Mouse (Mus musculus): ENCODE data around the gene Hormad1.
"Not testable (repeated sequence)": the region's sequence is repeated elsewhere in the genome, so short reads cannot be mapped to it uniquely, and the experiment has no call there.

The Hormad1 gene

DNA sequence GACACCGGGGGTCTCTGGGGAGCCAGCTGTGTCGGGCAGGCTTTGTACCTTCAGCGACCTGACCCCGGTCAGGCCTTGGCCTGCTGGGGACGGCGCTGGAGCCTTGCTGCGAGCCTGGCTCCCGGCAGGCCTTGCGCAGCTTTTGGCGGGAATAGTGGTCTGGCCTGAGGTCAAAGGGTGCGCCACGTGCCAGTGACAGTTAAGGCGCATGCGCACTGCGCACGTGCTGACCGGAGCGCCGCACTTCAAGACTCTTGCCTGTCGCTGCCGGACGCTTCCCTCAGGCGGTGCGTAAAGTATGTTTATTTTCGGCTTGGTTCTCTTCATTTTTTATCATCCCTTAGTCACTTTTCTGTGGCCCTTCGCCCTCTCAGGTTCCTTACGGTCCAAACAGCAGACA, at the start of gene Hormad1:
TSS of gene Hormad1 (plus strand) at position 241 of the 400 bp plus-strand sequence.
- no peak for DNase-seq (ENCODE audit: low spot score)

DNA sequence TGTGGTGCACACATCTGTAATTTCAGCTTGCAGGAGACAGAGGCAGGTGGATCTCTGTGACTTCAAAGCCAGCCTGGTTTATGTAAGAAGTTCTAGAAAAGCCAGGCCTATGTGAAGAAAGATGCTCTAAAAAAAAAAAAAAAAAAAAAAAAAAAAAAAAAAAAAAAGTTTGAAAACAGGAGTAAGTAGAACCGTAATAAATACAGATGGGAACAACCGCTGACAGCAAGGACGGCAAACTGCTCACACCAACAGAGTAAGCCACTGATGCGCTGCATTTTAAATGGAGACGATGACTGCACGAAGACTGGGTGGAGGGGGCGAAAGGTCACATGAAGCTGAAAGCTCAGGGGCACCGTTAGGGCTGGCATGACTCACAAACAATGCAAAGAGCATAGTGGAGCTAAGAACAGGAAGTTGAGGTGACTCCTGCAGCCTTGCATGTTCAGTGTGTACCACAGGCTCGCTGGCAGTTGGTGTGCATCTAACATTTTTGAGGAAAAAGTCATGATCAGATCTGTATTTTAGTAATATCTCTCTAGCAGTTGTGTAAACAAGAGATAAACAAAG, 47.8 kb upstream of the Hormad1 start:
- peak; percentile 42 for DNase-seq (ENCODE audit: low spot score)

DNA sequence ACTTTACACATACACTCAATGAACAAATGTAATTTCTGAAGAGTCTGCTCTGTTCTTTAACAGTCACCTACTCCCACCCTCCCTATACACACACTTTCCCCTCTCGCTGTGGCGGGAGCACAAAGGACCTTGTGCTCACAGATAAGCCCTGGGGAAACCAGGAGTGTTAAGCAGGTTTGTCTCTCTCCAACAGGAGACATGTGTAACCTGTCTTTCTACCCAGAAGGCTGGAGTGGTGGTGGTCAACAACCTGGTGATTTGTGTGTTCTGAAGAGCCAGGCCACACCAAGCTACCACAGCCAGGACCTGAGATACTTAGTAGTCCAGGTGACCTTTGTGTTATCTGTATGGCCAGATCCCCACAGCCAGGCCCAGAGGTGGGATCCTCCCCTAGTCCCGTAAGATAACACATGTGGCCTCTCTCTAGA, 42.8 kb upstream of the Hormad1 start:
- no peak for DNase-seq (ENCODE audit: low spot score)

DNA sequence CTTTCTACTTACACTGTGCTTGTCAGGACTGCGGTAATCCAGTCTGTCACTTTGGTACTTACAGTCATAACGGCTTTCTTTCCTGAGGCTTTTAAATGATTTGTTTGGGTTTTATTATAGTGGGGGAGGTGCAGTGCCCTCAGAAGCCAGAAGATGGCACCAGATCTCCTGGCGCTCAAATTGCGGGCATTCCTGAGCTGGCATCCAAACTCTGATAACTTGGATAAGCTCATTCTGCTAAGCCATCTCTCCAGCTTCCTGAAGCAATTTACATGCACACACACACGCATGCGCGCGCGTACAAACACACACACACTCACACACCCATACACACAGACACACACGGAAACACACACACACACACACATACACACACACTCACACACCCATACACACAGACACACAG, 42.0 kb upstream of the Hormad1 start:
- peak; percentile 61 for DNase-seq (ENCODE audit: low spot score)

DNA sequence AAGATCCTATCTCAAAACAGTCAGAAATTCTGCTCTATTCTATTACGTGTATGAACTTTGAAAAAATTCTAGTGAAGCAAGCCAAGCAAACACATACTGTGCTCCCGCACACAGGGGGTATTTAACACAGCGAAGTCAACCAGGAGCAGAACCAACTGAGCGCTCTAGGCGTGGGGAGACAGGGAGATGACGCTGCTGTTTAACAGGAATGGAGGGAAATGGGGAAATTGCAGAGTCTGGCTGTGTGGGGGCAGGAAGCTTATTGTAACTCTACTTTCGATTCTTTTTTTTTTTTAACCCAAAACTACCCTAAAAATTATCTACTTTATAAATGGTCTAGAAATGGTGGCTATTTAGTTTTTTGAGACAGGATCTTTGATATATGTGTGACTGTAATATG, 40.6 kb upstream of the Hormad1 start:
- peak; percentile 34 for DNase-seq (ENCODE audit: low spot score)

DNA sequence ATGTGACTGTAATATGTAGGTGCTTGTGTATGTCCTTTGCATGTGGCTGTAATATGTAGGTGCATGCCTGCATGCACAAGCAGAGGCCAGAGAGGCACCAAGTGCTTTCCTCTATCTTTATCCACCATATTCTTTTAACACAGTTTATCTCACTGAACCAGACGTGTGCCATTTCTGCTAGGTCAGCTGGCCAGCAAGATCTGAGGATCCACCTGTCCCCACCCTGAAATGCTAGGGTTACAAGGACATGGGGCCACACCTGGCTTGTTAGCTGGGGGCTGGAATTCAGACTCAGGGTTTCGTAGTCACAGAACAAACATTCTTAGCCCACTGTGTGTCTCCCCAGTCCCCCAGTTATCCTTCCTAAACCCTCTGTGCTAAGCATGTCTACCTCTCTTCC, 40.2 kb upstream of the Hormad1 start:
- no peak for DNase-seq (ENCODE audit: low spot score)

DNA sequence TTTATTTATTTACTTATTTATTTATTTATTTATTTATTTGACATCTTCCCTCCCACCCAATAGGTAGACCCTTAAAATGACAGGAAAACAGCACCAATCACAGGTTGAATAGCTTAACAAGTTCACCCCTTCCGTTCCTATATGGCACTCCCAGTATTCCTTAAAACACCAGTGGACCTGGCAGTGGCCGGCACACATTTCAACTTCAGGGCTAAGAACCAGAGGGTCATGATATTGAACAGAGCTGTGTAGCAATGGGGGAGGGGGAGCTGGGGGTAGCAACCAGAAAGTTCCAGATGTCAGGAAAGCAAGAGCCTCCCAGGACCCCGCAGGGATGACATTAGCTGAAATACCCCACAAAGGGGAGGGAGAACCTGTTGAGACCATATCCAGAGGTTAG, 39.4 kb upstream of the Hormad1 start:
- no peak for DNase-seq (ENCODE audit: low spot score)

DNA sequence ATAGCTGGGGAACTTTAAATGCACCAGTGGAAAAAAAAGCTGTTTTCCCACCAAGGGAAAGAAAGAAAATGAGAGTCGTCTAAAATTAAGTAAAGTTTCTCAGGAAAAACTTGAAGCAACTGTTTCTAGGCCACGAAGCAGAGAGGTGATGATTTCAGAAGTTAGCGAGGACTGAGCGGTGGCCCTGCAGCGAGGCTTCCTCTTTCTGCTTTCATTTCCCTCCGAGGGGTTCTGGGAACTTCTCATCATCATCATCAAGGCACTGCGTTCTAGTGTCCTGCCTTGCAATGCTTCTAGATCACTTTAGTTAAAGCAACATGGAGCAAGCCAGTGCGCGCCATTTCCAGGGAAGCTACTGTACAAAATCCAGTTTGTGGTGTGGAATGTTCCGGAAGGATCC, 38.3 kb upstream of the Hormad1 start:
- peak; percentile 42 for DNase-seq (ENCODE audit: low spot score)

DNA sequence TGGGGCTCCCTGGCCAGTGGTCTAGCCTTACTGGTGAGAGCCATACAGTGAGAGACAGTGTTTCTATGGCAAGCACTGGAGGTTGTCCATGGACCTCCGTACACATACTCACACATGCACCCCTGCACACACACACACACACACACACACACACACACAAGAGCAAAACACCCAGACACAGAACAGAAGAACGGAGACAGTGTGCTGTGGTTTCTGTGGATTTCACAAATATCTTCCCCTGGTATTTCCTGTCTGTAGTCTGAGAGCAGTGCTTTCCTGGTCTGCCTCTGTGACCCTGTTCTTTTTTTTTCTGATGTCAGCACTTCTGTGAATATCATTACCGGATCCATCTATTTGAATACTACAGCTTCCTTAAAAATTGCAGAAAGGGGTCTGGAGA, 35.8 kb upstream of the Hormad1 start:
- peak; percentile 51 for DNase-seq (ENCODE audit: low spot score)

DNA sequence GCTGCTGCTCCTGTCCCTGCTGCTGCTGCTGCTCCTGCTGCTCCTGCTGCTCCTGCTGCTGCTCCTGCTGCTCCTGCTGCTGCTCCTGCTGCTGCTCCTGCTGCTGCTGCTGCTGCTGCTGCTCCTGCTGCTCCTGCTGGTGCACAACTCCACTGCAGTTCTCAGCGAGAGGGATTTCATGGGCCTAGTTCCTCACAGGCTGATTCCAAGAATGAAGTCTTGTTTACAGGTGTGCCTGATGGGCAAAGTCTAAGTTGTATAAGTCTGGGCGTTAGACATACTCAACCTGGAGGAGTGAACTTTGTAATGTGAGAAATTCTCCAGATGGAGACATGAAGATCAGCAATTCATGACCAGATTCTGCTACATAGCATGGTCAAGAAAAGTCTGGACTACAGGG, 34.8 kb upstream of the Hormad1 start:
- no peak for DNase-seq (ENCODE audit: low spot score)

DNA sequence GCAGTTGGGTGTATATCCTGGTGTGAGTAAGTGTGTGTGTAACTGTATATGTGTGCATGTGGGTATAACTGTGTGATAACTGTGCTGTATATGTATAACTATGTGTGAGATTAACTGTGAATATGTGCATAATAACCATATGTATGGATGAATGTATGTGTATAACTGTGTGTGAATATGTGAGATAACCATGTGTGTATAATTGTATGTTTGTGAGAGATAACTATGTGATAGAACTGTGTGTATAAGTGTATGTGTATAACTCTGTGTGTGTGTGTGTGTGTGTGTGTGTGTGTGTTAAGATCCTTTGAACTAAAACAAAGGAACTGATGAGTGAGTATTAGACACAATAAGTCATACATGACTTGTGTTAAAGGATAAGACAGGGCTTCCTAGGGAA, 33.4 kb upstream of the Hormad1 start:
- DNase-seq (ENCODE audit: low spot score), result no peak

DNA sequence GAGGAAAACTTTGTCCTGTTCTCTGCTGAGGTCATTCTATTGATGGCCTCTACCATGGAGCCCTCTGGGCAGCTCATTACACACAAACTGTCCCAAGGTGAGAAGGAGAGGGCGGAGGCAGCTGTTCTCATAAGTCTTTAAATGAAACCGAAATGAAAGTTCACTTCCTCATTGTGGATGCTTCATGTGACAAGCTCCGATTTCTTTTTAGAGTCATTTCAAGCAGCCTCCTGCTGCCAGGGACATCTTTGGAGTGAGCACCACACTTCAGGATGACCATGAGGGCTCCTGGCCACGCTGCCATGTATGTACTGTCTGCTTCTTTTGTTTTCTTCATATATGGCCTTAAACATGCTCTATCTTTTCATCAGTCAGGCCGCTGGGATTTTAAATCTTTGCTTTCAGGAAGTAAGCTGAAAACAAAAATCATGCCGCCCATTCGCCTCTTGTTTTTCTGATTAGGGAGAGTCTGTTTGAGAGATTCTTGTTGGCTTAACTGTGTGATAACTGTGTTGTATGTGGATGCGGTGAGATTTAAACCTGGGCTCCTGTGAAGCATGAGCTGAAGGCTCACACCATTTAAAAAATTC, 32.8 kb upstream of the Hormad1 start, which contains the start of gene Ctss:
TSS of gene Ctss (plus strand) at position 165 of the 590 bp plus-strand sequence.
- peak; percentile 49 for DNase-seq (ENCODE audit: low spot score)

DNA sequence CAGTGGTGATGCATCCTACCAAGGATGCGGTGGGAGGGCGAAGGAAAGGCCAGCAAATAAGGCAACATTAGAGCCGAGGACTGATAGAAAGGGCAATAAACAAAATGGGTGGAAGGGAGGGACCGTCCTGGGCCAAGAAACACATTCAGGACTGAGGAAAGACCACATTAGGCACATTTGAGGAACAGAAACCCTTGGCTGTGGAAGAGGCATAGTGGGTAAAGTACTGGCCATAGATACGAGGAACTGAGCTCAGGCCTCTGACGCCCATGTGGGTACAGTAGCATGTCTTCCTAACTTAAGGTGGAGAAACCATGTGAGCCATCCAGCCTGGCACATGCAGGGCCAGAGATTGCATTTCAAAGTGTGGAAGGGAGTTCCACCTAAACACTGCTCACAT, 29.7 kb upstream of the Hormad1 start:
- peak; percentile 16 for DNase-seq (ENCODE audit: low spot score)

DNA sequence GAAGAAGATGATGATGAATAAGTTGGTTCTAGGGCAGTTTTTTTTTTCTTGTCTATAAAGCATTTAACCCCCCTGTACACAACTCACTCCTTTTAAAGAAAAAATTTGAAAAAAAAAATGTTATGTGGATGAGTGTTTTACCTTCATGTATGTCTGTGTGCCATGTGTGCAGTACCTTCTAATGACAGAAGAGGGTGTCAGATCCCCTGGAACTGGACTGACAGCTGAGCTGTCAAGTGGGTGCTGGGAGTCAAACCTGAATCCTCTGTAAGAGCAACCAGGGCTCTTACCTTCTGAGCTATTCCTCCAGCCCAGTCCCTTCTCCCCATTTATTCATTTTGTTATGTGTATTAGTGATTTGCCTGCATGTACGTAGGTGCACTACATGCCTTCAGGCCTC, 28.5 kb upstream of the Hormad1 start:
- DNase-seq (ENCODE audit: low spot score), result no peak

DNA sequence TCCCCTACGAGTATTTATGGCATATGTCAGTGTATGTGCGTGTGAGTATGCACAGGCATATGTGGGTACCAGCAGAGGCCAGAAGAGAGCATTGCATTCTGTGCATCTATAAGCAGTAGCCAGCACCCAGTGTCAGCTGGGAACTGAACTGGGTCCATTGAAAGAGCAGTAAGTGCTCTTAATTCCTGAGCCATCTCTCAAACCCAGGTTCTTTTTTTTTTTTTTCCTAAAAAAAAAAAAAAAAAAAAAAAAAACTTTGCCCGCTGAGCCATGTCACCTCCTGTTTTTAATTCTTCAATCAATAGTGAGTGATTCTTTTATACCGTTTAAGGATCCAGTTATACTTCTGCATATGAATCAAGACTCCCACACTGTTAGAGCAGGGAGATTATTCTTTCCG, 26.1 kb upstream of the Hormad1 start:
- no peak for DNase-seq (ENCODE audit: low spot score)

DNA sequence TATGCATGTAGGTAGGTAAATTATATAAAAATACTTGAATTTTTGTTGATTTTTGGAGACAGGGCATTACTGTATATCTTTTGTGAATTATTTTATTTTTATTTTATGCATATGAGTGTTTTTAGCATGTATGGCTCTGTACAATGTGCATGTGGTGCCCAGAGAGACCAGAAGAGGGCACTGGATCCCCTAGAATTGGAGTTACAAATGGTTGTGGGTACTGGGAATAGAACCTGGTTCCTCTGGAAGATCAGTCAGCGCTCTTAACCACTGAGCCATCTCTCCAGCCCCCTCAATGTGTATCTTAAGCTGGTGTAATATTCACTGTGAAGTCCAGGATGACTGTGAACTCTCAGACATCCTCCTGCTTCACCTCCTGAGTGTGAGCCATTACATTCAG, 24.6 kb upstream of the Hormad1 start:
- DNase-seq (ENCODE audit: low spot score), result no peak

DNA sequence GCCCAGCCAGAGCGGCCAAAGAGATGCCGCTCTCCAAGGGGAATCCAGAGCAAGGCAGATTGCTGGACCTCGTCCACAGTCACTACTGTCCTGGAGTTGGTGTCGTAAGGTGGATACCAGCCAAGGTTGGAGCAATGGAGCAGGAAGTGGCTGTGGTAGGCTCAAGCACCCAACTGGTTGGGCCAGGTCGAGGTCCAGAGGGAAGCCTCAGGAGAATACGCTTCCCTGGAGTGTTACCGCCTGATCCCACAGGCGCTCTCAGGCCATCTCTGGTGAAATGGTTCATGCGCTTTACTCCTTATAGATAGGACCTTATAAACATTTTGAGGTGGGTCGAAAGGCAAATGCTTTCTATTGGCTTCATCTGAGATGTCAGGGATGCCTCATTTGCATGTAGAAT, 20.5 kb upstream of the Hormad1 start:
- no peak for DNase-seq (ENCODE audit: low spot score)

DNA sequence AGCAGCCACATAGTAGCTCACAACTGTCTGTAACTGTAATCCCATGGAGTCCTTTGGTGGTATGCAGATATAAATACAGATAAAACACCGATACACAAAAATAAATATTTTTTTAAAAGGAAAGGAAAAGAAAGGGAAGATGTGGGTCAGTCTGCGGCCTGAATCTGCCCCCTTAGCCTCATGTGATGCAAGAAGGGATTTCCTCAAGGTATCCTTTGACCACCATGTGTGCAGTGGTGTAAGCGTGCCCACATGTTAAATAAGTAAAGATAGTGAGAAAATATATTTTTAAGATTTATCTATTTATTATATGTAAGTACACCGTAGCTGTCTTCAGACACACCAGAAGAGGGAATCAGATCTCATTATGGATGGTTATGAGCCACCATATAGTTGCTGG, 19.6 kb upstream of the Hormad1 start:
- no peak for DNase-seq (ENCODE audit: low spot score)

DNA sequence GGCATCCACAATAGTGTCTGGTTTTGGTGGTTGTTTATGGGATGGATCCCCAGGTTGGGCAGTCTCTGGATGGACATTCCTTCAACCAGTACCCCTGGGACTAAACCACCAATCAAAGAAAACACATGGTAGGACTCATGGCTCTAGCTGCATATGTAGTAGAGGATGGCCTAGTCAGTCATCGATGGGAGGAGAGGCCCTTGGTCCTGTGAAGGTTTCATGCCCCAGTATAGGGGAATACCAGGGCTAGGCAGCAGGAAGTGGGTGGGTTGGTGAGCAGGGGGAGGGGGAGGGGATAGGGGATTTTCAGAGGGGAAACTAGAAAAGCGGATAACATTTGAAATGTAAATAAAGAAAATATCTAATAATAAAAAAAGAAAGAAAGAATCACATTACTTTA, 18.3 kb upstream of the Hormad1 start:
- not testable (repeated sequence) for DNase-seq (ENCODE audit: low spot score)

DNA sequence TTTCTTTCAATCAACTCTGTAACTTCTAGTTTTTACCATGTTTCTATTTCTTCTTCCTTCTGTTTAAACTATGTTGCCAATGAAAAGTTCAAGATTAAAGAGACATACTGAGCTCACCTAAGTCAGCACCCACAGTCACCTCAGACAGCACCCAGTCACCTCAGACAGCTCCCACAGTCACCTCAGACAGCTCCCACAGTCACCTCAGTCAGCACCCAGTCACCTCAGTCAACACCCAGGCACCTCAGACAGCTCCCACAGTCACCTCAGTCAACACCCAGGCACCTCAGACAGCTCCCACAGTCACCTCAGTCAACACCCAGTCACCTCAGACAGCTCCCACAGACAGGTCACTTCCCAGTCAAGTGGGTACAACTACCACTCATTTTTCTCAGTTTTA, 17.3 kb upstream of the Hormad1 start:
- DNase-seq (ENCODE audit: low spot score), result no peak

DNA sequence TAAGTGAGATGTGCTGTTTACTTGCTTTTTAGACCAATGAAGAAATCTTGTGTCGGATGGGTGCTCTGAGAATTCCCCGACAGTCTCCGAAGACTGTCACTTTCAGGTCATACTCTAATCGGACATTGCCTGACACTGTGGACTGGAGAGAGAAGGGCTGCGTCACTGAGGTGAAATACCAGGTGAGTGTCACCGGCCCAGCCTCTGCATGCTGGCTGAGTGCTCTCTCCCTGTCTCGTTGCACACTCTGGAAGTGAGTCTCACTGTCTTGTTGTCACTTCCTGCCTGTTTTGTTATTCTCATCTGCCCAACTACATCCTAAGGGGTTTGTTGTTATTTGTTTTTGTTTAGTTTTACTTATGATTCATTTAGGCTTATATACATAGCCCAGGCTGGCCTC, 16.5 kb upstream of the Hormad1 start:
- DNase-seq (ENCODE audit: low spot score), result no peak

DNA sequence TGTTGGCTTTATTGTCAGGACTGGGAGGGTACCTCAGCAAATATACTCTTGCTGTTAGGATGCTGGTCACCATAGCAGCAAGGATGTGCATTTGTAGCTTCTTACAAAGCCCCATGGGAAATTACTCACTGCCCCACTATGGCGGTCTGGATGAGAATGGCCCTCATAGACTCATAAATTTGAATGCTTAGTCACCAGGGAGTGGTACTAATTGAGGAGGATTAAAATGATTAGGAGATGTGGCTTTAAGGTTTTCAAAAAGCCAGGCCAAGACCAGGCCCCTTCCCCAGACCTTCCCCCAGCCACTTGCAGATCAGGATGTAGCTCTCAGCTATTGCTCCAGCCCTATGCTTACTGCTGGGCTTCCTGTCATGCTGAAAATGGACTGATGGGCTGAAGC, 9.3 kb upstream of the Hormad1 start:
- DNase-seq (ENCODE audit: low spot score), result no peak

DNA sequence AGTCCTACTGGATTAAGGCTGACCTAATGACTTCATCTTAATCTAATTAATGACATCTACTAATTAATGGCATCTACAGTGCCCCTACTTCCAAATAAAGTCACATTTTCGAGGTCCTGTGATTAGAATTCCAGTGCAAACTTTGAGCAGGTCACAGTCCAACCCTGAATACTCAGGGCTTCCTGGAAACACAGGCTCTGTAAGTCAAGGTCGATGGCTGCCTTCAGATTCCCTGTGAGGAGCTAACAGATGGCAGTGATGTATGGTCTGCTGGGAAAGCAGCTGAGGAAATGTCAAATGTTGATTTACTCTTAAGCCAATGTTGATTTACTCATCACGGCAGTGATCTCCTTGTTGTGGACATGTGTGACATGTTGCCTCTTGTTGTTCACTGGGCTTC, 5.5 kb upstream of the Hormad1 start:
- DNase-seq (ENCODE audit: low spot score), result no peak

DNA sequence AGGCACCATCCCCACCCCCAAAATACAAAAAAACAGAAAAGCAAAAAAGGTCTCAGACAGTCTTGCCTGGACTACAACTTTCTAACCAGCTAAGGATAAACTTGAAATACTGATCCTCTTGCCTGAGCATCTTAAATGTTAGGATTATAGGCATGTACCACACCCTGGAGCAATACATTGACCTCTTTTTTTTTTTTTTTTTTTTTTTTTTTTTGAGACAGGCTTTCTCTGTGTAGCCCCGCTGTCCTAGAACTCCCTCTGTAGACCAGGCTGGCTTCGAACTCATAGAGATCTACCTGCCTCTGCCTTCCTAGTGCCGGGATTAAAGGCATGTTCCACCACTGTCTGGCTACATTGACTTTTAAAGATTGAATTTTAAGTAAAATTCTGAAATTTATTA, 1.3 kb downstream of the Hormad1 start:
- no peak for DNase-seq (ENCODE audit: low spot score)
